11 mouse cellular contexts compared by ENCODE assay signal in the genomic region with DNA sequence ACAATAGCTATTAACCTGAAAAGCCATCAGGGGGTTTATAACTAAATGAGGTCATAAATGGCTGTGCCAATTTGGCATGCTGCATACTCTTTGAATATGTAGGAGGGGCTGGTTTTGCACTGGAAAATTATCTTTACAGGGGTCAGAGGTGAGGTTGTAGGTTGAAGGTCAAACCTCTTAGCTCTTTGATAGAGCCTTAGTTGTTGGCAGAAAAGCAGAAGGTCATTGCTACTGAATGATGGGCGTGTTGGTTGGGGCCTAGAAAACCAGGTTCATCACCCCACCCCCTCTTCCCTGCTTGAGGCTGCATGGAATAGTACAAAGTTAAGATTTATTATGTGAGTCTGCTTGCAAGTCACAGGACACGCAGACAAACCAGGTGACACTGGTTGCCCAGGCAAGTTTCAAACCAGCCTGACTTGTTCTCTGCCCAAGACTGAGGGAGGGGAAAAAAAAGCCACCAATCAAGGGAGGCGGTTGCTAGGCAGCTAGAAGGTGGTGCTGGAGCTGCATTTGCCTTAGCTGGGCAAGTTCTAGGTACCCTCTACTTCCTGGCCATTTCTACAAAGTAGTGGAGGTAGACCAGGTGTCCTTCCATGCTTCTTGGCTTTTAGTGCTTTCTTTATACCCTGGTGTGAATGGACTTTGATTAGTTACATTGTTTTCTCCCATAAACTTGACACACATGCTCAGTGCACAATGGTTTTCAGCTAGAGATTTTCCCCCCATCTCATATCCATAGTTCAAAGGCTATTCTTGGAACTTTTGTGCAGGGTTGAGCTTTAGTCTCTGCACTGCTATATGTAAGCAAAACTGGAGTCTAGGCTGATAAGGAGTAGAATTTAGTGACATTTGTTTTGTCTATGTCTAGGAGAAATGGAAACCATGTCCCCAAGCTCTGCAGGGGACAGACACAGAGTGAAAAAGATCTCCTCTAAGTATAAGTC.
DNase-seq lines count a peak whose midpoint lies in the region; ATAC-seq and TF ChIP-seq lines count a peak whose summit lies in the region.
"Had no signal": no experiment of that assay in that cellular context is flagged by ENCODE, and none has a peak within 500 bp of the region (broad histone marks: within the 10 kb centered on the region; RNA-seq: fewer than 3 reads in every experiment).

No protein-coding gene starts in this region.

- 61% methylated on average over 3 of the region's 3 CpGs for WGBS in liver, embryonic 13.5 days (ENCODE audit: insufficient replicate concordance)
- 59% methylated on average over 3 of the region's 3 CpGs for WGBS in liver, embryonic 12.5 days (ENCODE audit: insufficient replicate concordance)
- 64% methylated on average over 3 of the region's 3 CpGs for WGBS in intestine, embryonic 14.5 days
- WGBS in liver, postnatal 0 days (ENCODE audit: insufficient replicate concordance) = 50% methylated on average over 3 of the region's 3 CpGs
- 83% methylated on average over 3 of the region's 3 CpGs for WGBS in midbrain, embryonic 15.5 days

- TF ChIP-seq EP300 in liver, postnatal 0 days (IDR thresholded peaks at IDR 0.05; ENCODE audit: low read depth) = no peak

- H3K9ac ChIP-seq in liver, embryonic 13.5 days = no peak overlapping the region
- no peak overlapping the region for H3K9ac ChIP-seq in liver, embryonic 12.5 days
- H3K9ac ChIP-seq in intestine, embryonic 14.5 days (ENCODE audit: low read length) = no peak overlapping the region
- no peak overlapping the region for H3K9ac ChIP-seq in liver, postnatal 0 days (replicated peaks)
- no peak overlapping the region for H3K9ac ChIP-seq in midbrain, embryonic 15.5 days
- H3K9ac ChIP-seq: hindbrain, embryonic 12.5 days had no signal

- H3K4me1 ChIP-seq in liver, embryonic 13.5 days (replicated peaks) = no peaks in the 10 kb centered on the region; the same call in 1 of the 2 replicates
- no peaks in the 10 kb centered on the region for H3K4me1 ChIP-seq in liver, embryonic 12.5 days
- H3K4me1 ChIP-seq in intestine, embryonic 14.5 days (replicated peaks; ENCODE audit: control insufficient read depth, insufficient read depth, low read length) = no peaks in the 10 kb centered on the region
- H3K4me1 ChIP-seq in liver, postnatal 0 days (ENCODE audit: insufficient read depth) = peaks cover 8% of the 10 kb centered on the region; the same call in 1 of the 2 replicates
- H3K4me1 ChIP-seq in midbrain, embryonic 15.5 days = no peaks in the 10 kb centered on the region
- H3K4me1 ChIP-seq: hindbrain, embryonic 12.5 days had no signal

- no peak overlapping the region for H3K4me3 ChIP-seq in liver, embryonic 13.5 days (replicated peaks)
- no peak overlapping the region for H3K4me3 ChIP-seq in liver, embryonic 12.5 days
- no peak overlapping the region for H3K4me3 ChIP-seq in intestine, embryonic 14.5 days (ENCODE audit: low read depth, low read length)
- H3K4me3 ChIP-seq in liver, postnatal 0 days (ENCODE audit: low read depth, low read length) = peak overlapping the region; percentile 22; the same call in 1 of the 2 replicates
- no peak overlapping the region for H3K4me3 ChIP-seq in midbrain, embryonic 15.5 days
- H3K4me3 ChIP-seq: hindbrain, embryonic 12.5 days had no signal

- no peak for ATAC-seq in liver, embryonic 13.5 days (ENCODE audit: low read depth)
- no peak for ATAC-seq in liver, embryonic 12.5 days
- peak; percentile 87 for ATAC-seq in intestine, embryonic 14.5 days (replicated peaks; ENCODE audit: low FRiP score, low TSS enrichment, low read depth)
- ATAC-seq in liver, postnatal 0 days = no peak
- ATAC-seq in midbrain, embryonic 15.5 days (replicated peaks) = no peak
- ATAC-seq: forebrain, embryonic 14.5 days had no signal

- DNase-seq in liver, embryonic 13.5 days = no peak
- peak; percentile 58 for DNase-seq in intestine, embryonic 14.5 days (ENCODE audit: low spot score)
- DNase-seq in liver, postnatal 0 days = no peak
- peak; percentile 52 to 77 for DNase-seq in urinary bladder, postnatal 36 days (ENCODE audit: low spot score in 2 of 2)
- no peak for DNase-seq in B cell, adult 2 months
- no peak for DNase-seq in layer of hippocampus, adult 18-20 months (ENCODE audit: low spot score in 2 of 2)

- H3K27ac ChIP-seq in liver, embryonic 13.5 days = no peak overlapping the region
- no peak overlapping the region for H3K27ac ChIP-seq in liver, embryonic 12.5 days
- H3K27ac ChIP-seq in intestine, embryonic 14.5 days (ENCODE audit: low read depth) = no peak overlapping the region
- no peak overlapping the region for H3K27ac ChIP-seq in liver, postnatal 0 days (ENCODE audit: low read depth)
- H3K27ac ChIP-seq in midbrain, embryonic 15.5 days = no peak overlapping the region
- H3K27ac ChIP-seq: hindbrain, embryonic 12.5 days had no signal

- no peak for TF ChIP-seq CTCF in liver, postnatal 0 days (IDR thresholded peaks at IDR 0.05; ENCODE audit: low read depth)

- H3K27me3 ChIP-seq in liver, embryonic 13.5 days = no peaks in the 10 kb centered on the region
- no peaks in the 10 kb centered on the region for H3K27me3 ChIP-seq in liver, embryonic 12.5 days (replicated peaks)
- H3K27me3 ChIP-seq in intestine, embryonic 14.5 days (replicated peaks; ENCODE audit: control insufficient read depth, insufficient read depth, low read length) = no peaks in the 10 kb centered on the region
- no peaks in the 10 kb centered on the region for H3K27me3 ChIP-seq in liver, postnatal 0 days (ENCODE audit: insufficient read depth, low read length)
- no peaks in the 10 kb centered on the region for H3K27me3 ChIP-seq in midbrain, embryonic 15.5 days (replicated peaks)
- H3K27me3 ChIP-seq: hindbrain, embryonic 12.5 days had no signal

- H3K9me3 ChIP-seq in liver, embryonic 13.5 days (replicated peaks) = no peaks in the 10 kb centered on the region
- no peaks in the 10 kb centered on the region for H3K9me3 ChIP-seq in liver, embryonic 12.5 days (replicated peaks)
- H3K9me3 ChIP-seq in intestine, embryonic 14.5 days (ENCODE audit: control insufficient read depth, low read length) = no peaks in the 10 kb centered on the region
- H3K9me3 ChIP-seq in liver, postnatal 0 days (ENCODE audit: low read length) = no peaks in the 10 kb centered on the region
- H3K9me3 ChIP-seq in midbrain, embryonic 15.5 days = no peaks in the 10 kb centered on the region
- H3K9me3 ChIP-seq: hindbrain, embryonic 12.5 days had no signal

- no peaks in the 10 kb centered on the region for H3K36me3 ChIP-seq in liver, embryonic 13.5 days
- H3K36me3 ChIP-seq in liver, embryonic 12.5 days = no peaks in the 10 kb centered on the region
- H3K36me3 ChIP-seq in intestine, embryonic 14.5 days (ENCODE audit: control insufficient read depth, insufficient read depth, low read length) = peaks cover 8% of the 10 kb centered on the region; the same call in 1 of the 2 replicates
- H3K36me3 ChIP-seq in liver, postnatal 0 days (replicated peaks; ENCODE audit: insufficient read depth, low read length) = no peaks in the 10 kb centered on the region; the same call in 1 of the 2 replicates
- no peaks in the 10 kb centered on the region for H3K36me3 ChIP-seq in midbrain, embryonic 15.5 days (replicated peaks)
- H3K36me3 ChIP-seq: hindbrain, embryonic 12.5 days had no signal

- H3K4me2 ChIP-seq in liver, embryonic 13.5 days = peak overlapping the region; percentile 14; the same call in 1 of the 2 replicates
- H3K4me2 ChIP-seq in liver, embryonic 12.5 days = no peak overlapping the region
- no peak overlapping the region for H3K4me2 ChIP-seq in intestine, embryonic 14.5 days (ENCODE audit: low read length)
- H3K4me2 ChIP-seq in liver, postnatal 0 days (ENCODE audit: low read depth, low read length) = peak overlapping the region; percentile 52
- no peak overlapping the region for H3K4me2 ChIP-seq in midbrain, embryonic 15.5 days
- H3K4me2 ChIP-seq: hindbrain, embryonic 12.5 days; midbrain, embryonic 11.5 days had no signal

Comparison
In these comparisons a context has a peak if more than half of its experiments do, and no peak if none do; other contexts are left out.
1. H3K4me2 ChIP-seq: peak in liver, embryonic 13.5 days (single experiment) and liver, postnatal 0 days (single experiment); none in liver, embryonic 12.5 days (single experiment), intestine, embryonic 14.5 days (single experiment) and midbrain, embryonic 15.5 days (single experiment).
2. DNase-seq: peak in intestine, embryonic 14.5 days (single experiment) and urinary bladder, postnatal 36 days (2 of 2); none in liver, embryonic 13.5 days (single experiment), liver, postnatal 0 days (single experiment), B cell, adult 2 months (0 of 2) and layer of hippocampus, adult 18-20 months (0 of 2).